Mouse (Mus musculus) brain, adult 2 months (tissue): Measurements from ENCODE around the gene Plpp3.
"Not testable (repeated sequence)": the region's sequence is repeated elsewhere in the genome, so short reads cannot be mapped to it uniquely, and the experiment has no call there.

Experiments used
- DNase-seq: peaks from one replicate; pipeline ENCODE4 v3.0.0; 2011; ENCODE audit warnings: low read depth, low spot score

Plpp3 gene

GRCm38 (mm10) chr4:105255185-105255584 lies 98.0 kb downstream of the Plpp3 start:
- no peak for DNase-seq

- DNase-seq = no peak
Observed at GRCm38 (mm10) chr4:105257667-105258560, 100.8 kb downstream of the Plpp3 start.

- no peak for DNase-seq
Observed at GRCm38 (mm10) chr4:105260385-105260784, 103.2 kb downstream of the Plpp3 start.

GRCm38 (mm10) chr4:105260893-105261769 lies 104.0 kb downstream of the Plpp3 start:
- no peak for DNase-seq

- DNase-seq = no peak
Observed at GRCm38 (mm10) chr4:105262358-105262757, 105.2 kb downstream of the Plpp3 start.

GRCm38 (mm10) chr4:105263600-105263999 lies 106.5 kb downstream of the Plpp3 start:
- DNase-seq = no peak

GRCm38 (mm10) chr4:105265041-105265440 lies 107.9 kb downstream of the Plpp3 start:
- no peak for DNase-seq

GRCm38 (mm10) chr4:105265678-105266077 lies 108.5 kb downstream of the Plpp3 start:
- peak; percentile 13 for DNase-seq

GRCm38 (mm10) chr4:105268202-105268730 lies 111.1 kb downstream of the Plpp3 start:
- no peak for DNase-seq

- DNase-seq = not testable (repeated sequence)
Observed at GRCm38 (mm10) chr4:105269398-105269797, 112.3 kb downstream of the Plpp3 start.

- no peak for DNase-seq
Observed at GRCm38 (mm10) chr4:105271166-105271565, 114.0 kb downstream of the Plpp3 start.

- DNase-seq = no peak
Observed at GRCm38 (mm10) chr4:105273034-105273433, 115.9 kb downstream of the Plpp3 start.

- DNase-seq = no peak
Observed at GRCm38 (mm10) chr4:105273486-105273885, 116.3 kb downstream of the Plpp3 start.

- no peak for DNase-seq
Observed at GRCm38 (mm10) chr4:105275616-105276015, 118.5 kb downstream of the Plpp3 start.

GRCm38 (mm10) chr4:105276062-105276795 lies 119.1 kb downstream of the Plpp3 start:
- DNase-seq = no peak

- no peak for DNase-seq
Observed at GRCm38 (mm10) chr4:105278161-105278560, 121.0 kb downstream of the Plpp3 start.

- no peak for DNase-seq
Observed at GRCm38 (mm10) chr4:105278571-105279410, 121.6 kb downstream of the Plpp3 start.

- DNase-seq = no peak
Observed at GRCm38 (mm10) chr4:105279806-105280205, 122.7 kb downstream of the Plpp3 start.

GRCm38 (mm10) chr4:105281751-105282231 lies 124.6 kb downstream of the Plpp3 start:
- peak; percentile 16 for DNase-seq
